Mouse (Mus musculus) heart, postnatal 0 days (tissue): ENCODE results near the gene Ctdsp1. TPM values are rescaled to one million over a fixed set of nuclear protein-coding genes. Genes with fewer than 3 reads are reported as not detected.
A peak's percentile ranks its signal among the peaks of the same experiment; 100 is the strongest.

ENCODE experiments used
- ATAC-seq: fragments of 200-750 bp; cut with Nextera tagmentation; 2 replicates; pipeline ENCODE4 v1.8.0; 2017; ENCODE audit warnings: low read depth, moderate number of reproducible peaks, moderate library complexity; ENCODE audit not compliant: insufficient read depth
- DNase-seq: peaks from one replicate; pipeline ENCODE4 v3.0.0-alpha.2; 2016; ENCODE audit warnings: low spot score
- H3K27ac ChIP-seq: fragments of 300-500 bp; sonication (generic); 2 replicates; pipeline ENCODE4 v1.5.1; 2014; ENCODE audit warnings: low read depth, mild to moderate bottlenecking
- H3K27me3 ChIP-seq: fragments of 300-500 bp; sonication (generic); 2 replicates; pipeline ENCODE4 v1.6.1; 2014; ENCODE audit warnings: low read length, mixed read lengths; ENCODE audit not compliant: control insufficient read depth, insufficient read depth
- H3K36me3 ChIP-seq: fragments of 300-500 bp; sonication (generic); replicated peaks from 2 replicates; pipeline ENCODE4 v1.6.1; 2014; ENCODE audit warnings: low read length, mixed read lengths; ENCODE audit not compliant: control insufficient read depth, insufficient read depth
- H3K4me1 ChIP-seq: fragments of 300-500 bp; sonication (generic); 2 replicates; pipeline ENCODE4 v1.6.1; 2014; ENCODE audit warnings: antibody characterized with exemption; ENCODE audit not compliant: control insufficient read depth, insufficient read depth
- H3K4me2 ChIP-seq: fragments of 300-500 bp; sonication (generic); 2 replicates; pipeline ENCODE4 v1.6.1; 2014; ENCODE audit warnings: low read depth, mild to moderate bottlenecking, low read length, moderate library complexity
- H3K4me3 ChIP-seq: fragments of 300-500 bp; sonication (generic); 2 replicates; pipeline ENCODE4 v1.5.1; 2014; ENCODE audit warnings: low read depth, low read length
- H3K9ac ChIP-seq: fragments of 300-500 bp; sonication (generic); replicated peaks from 2 replicates; pipeline ENCODE4 v1.6.1; 2014; ENCODE audit warnings: low read depth, low read length, mixed read lengths
- H3K9me3 ChIP-seq: fragments of 300-500 bp; sonication (generic); replicated peaks from 2 replicates; pipeline ENCODE4 v1.6.1; 2016; ENCODE audit warnings: low read length; ENCODE audit not compliant: control insufficient read depth
- CTCF ChIP-seq: IDR thresholded peaks from 2 replicates; pipeline ENCODE4 v1.5.1; 2016; ENCODE audit warnings: antibody characterized with exemption, control low read depth, low read depth
- EP300 ChIP-seq: IDR thresholded peaks from 2 replicates; pipeline ENCODE4 v1.6.1; 2016; ENCODE audit warnings: antibody characterized with exemption, low read depth
- WGBS: fragments of 180-500 bp; shearing (Covaris S2); extraction: QIAGEN DNeasy Blood & Tissue Kit; methylation state at CpG from one replicate; pipeline ENCODE4 v1.1.7; 2014; 5-methylcytosine and 5-hydroxymethylcytosine counted together
- polyA plus RNA-seq: library from polyadenylated mRNA; unstranded; fragments of >200 nt; fragmentation: Nextera tagmentation; extraction: Ambion mirVana; gene quantifications from 2 replicates; pipeline ENCODE4 v1.2.1, GENCODE M21; 2015
- total RNA-seq: library from RNA; depleted of rRNA; stranded (reverse); fragments of >200 nt; gene quantifications from 2 replicates; pipeline ENCODE4 v1.2.3, GENCODE M21; 2014; ENCODE audit warnings: low replicate concordance; rRNA removed

Ctdsp1 gene
- 82.6 and 106 TPM in 2 replicates for total RNA-seq
- 38.0 and 38.4 TPM in 2 replicates for polyA plus RNA-seq

DNA sequence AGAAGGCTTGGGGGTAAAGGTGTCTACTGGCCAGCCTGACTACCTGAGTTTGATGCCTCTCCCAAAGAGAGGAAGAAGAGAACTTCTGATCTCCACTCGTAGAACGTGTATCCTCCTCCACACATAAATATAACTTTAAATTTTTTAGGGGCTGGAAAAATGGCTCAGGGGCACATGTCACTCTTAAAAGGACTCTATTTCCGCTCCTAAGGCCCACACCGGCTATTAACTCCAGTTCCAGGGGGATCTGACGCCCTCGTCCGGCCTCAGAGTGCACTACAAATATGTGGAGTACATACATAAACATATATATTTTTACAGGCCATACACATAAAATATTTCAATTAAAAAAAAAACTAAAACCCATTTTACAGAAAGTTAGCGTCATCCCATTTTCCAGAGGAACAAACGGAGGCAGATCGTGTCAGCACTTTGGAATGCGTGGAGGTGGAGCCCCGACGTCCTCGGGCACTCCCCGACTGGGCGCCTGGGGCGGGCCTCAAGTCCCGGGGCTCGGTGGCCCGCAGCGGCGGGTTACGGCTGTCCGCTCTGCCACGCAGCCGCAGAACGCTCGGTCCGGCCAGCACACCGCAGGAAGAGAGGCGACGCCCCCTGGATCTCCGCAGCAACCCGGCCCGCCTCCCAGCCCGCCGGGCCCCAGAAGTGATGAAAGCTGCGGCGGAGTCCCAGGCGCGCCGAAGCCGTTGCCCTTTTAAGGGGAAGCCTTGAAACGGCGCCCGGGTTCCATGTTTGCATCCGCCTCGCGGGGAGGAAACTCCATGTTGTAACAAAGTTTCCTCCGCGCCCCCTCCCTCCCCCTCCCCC is at the start of gene Ctdsp1:
Ctdsp1 (plus strand) TSS at position 586 of the 825 bp plus-strand sequence.
- WGBS, result 5% methylated on average over 49 of the region's 51 CpGs
- H3K4me1 ChIP-seq, result peaks cover 20% of the 10 kb centered on the region
- H3K27me3 ChIP-seq, result no peaks in the 10 kb centered on the region
- peak within 1 kb of the TSS; percentile 97 for H3K9ac ChIP-seq
- TF ChIP-seq CTCF (0 out of 2 replicates have a peak, but pooled peaks have one; percentile 5), EP300 (peak; percentile 74)
- H3K9me3 ChIP-seq, result no peaks in the 10 kb centered on the region
- peak; percentile 82 for ATAC-seq
- H3K36me3 ChIP-seq, result peaks cover 21% of the 10 kb centered on the region
- peak within 1 kb of the TSS; percentile 98 for H3K27ac ChIP-seq
- peak within 1 kb of the TSS; percentile 94 for H3K4me2 ChIP-seq
- H3K4me3 ChIP-seq, result peak within 1 kb of the TSS; percentile 76
- DNase-seq, result peak; percentile 99

DNA sequence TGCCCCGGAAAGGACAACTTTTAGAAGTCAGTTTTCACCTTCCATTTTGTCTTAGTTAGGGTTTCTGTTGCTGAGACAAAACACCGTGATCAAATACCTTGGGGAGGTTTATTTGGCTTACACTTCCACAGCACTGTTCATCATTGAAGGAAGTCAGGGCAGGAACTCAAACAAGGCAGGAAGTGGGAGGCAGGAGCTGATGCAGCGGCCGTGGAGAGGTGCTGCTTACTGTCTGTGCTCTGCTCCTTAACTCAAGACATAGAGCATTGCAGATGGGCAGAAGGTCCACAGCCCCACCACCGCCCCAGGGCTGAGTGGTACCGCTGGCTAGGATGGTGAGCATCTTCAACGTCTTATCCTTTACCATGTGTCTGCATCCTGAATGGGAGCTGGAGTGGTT is 49.4 kb upstream of the Ctdsp1 start:
- 70% methylated on average over 7 of the region's 7 CpGs for WGBS
- no peaks in the 10 kb centered on the region for H3K27me3 ChIP-seq
- H3K4me2 ChIP-seq, result no peak overlapping the region
- no peak overlapping the region for H3K27ac ChIP-seq
- no peak for TF ChIP-seq EP300
- no peak for TF ChIP-seq CTCF
- no peak overlapping the region for H3K4me3 ChIP-seq
- peaks cover 24% of the 10 kb centered on the region for H3K4me1 ChIP-seq
- no peaks in the 10 kb centered on the region for H3K36me3 ChIP-seq
- no peaks in the 10 kb centered on the region for H3K9me3 ChIP-seq
- DNase-seq (no peak), ATAC-seq (no peak)
- no peak overlapping the region for H3K9ac ChIP-seq

DNA sequence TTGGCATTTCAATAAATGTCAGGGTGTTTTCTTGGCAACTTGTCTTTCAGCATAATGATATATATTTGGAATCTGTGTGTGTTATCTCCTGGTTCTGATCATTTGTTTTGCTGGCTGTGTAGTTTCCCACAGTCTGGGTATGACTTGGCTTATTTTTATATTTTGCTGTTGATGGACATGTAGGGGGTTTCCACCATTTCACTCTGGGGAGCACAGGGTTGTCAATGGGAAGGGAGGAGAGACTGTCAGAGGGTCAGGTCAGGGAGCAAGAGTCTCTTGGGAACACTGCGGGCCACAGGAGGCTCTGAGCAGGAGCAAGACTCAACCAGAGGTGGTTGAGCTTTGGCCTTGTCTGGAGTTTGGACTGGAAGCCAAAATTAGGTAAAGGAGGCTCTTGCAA is 49.0 kb upstream of the Ctdsp1 start:
- no peaks in the 10 kb centered on the region for H3K27me3 ChIP-seq
- TF ChIP-seq EP300, result no peak
- TF ChIP-seq CTCF, result no peak
- 74% methylated on average over 1 of the region's 1 CpGs for WGBS

DNA sequence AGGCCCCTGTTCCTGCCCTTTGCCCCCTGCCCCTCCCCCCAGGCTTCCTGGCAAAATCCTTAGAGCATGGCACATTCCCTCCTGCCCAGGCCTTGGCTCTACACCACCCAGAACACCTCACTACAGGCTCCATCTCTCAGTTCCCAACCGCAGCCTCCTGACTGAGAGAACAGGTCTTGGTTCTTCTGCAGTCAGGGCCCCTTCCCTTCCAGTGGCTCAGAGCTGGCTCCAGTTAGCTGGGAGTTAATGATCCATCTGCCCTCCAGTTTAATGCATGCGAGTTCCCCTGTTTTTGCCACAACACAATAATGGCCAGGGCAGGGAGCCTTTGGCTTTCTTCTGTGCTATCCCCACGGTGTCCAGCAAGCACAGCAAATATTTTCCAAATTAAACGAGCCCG is 48.1 kb upstream of the Ctdsp1 start:
- Histone ChIP-seq H3K9ac (no peak overlapping the region), H3K9me3 (no peaks in the 10 kb centered on the region), H3K36me3 (0 out of 2 replicates have a peak, but pooled peaks cover 8% of the 10 kb centered on the region), H3K27me3 (no peaks in the 10 kb centered on the region), H3K4me1 (peaks cover 14% of the 10 kb centered on the region), H3K4me2 (no peak overlapping the region), H3K4me3 (no peak overlapping the region), H3K27ac (no peak overlapping the region)
- no peak for TF ChIP-seq EP300
- WGBS, result 70% methylated on average over 5 of the region's 5 CpGs
- ATAC-seq (no peak), DNase-seq (no peak)

More for the DNA sequence above, 49.0 kb upstream of the Ctdsp1 start:
- Histone ChIP-seq H3K36me3 (0 out of 2 replicates have a peak, but pooled peaks cover under 1% of the 10 kb centered on the region), H3K9me3 (no peaks in the 10 kb centered on the region), H3K27ac (no peak overlapping the region), H3K9ac (no peak overlapping the region), H3K4me3 (no peak overlapping the region), H3K4me1 (peaks cover 20% of the 10 kb centered on the region), H3K4me2 (no peak overlapping the region)
- DNase-seq (no peak), ATAC-seq (no peak)

DNA sequence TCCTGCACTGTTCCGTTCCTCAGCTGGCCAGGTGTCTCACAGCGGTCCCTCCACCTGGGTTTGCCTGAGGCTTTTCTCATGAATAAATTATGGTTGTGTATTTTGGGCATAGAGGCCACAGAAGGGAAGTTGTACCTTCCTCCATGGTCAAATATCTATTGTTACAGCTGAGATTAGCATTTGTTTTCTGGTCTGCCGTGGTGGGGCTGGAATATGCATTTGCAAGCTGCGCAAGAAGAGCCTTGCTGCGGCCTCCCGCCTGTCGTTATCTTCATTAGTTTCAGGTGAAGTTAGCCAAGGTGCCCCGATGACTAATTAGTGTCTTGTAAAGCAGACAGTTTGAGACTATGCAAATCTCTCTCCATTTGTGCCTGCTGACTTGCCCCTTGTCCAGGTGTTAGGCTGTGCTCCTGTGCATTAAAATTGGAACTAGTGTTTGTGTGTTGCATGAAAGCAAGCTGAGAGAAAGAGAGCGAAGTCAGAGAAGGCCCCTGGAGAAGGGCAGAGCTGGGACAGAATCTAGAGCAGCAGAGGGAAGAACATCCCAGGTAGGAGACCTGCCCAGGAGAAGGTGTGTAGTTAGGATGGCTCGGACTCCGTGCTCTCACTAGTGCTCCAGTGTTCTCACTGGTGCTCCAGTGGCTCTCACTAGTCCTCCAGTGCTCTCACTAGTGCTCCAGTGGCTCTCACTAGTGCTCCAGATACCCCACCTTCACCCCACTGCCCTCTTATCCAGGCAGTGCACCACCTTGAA is 47.0 kb upstream of the Ctdsp1 start:
- DNase-seq (no peak), ATAC-seq (no peak)
- WGBS, result 72% methylated on average over 11 of the region's 11 CpGs
- TF ChIP-seq EP300 (no peak), CTCF (no peak)
- H3K4me2 ChIP-seq, result no peak overlapping the region
- no peak overlapping the region for H3K27ac ChIP-seq
- peaks cover 9% of the 10 kb centered on the region for H3K4me1 ChIP-seq
- H3K9me3 ChIP-seq, result no peaks in the 10 kb centered on the region
- H3K36me3 ChIP-seq, result peaks cover 19% of the 10 kb centered on the region
- H3K27me3 ChIP-seq, result no peaks in the 10 kb centered on the region
- H3K4me3 ChIP-seq, result no peak overlapping the region
- no peak overlapping the region for H3K9ac ChIP-seq
